In the genomic region with DNA sequence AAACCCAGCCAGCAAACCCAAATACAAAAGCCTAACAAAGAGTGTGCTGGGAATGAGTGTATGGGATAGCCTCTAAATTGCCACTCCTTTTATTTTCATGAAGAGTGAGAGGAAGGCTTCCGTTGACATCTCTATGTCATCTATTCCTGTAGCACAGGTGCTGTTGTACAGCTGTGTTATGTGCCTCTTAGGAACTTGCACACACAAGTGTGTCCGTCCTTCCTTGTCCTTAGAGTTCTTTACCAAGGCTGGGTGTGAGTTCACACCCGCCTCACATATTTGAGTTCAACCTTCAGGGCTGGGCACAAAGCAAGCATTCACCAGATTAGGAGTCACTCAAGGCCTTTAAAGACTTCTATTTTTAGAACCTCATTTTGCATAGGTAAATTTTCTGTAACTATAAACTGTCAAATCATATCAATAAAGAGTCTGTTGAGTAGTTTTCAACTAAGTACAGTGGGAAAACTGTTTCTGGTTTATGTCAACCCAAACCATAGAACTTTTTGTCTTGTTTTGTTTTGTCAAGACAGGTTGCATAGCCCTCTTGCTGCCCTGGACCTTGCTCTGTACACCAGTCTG, we compare ENCODE assay signal across 26 mouse cellular contexts. TPM values are rescaled to one million over a fixed set of nuclear protein-coding genes. Genes with fewer than 3 reads are reported as not detected.
DNase-seq lines count a peak whose midpoint lies in the region; ATAC-seq lines count a peak whose summit lies in the region.
"Had no signal": no experiment of that assay in that cellular context is flagged by ENCODE, and none has a peak within 500 bp of the region (broad histone marks: within the 10 kb centered on the region; RNA-seq: fewer than 3 reads in every experiment).

No protein-coding gene starts in this region.

- H3K9me3 ChIP-seq in heart, embryonic 11.5 days (replicated peaks; ENCODE audit: control insufficient read depth, low read length) = no peaks in the 10 kb centered on the region
- no peaks in the 10 kb centered on the region for H3K9me3 ChIP-seq in megakaryocyte, embryonic 14.5 days
- H3K9me3 ChIP-seq in stomach, embryonic 15.5 days = no peaks in the 10 kb centered on the region
- H3K9me3 ChIP-seq in midbrain, embryonic 11.5 days (ENCODE audit: control insufficient read depth, low read length) = no peaks in the 10 kb centered on the region
- H3K9me3 ChIP-seq: forebrain, embryonic 10.5 days; forebrain, embryonic 13.5 days; heart, embryonic 13.5 days had no signal

- H3K27me3 ChIP-seq in heart, embryonic 11.5 days (ENCODE audit: control insufficient read depth, insufficient read depth, low read length) = peaks cover 16% of the 10 kb centered on the region
- peaks cover 30% of the 10 kb centered on the region for H3K27me3 ChIP-seq in megakaryocyte, embryonic 14.5 days (replicated peaks)
- no peaks in the 10 kb centered on the region; the same call in 1 of the 2 replicates for H3K27me3 ChIP-seq in stomach, embryonic 15.5 days (replicated peaks)
- H3K27me3 ChIP-seq in midbrain, embryonic 11.5 days (ENCODE audit: control insufficient read depth, insufficient read depth, low read length) = peaks cover 17% of the 10 kb centered on the region

- H3K9ac ChIP-seq in heart, embryonic 11.5 days (ENCODE audit: low read depth, low read length) = no peak overlapping the region
- no peak overlapping the region for H3K9ac ChIP-seq in stomach, embryonic 15.5 days
- H3K9ac ChIP-seq in midbrain, embryonic 11.5 days (ENCODE audit: low read length) = no peak overlapping the region
- H3K9ac ChIP-seq: forebrain, embryonic 13.5 days; forebrain, postnatal 0 days; heart, embryonic 13.5 days; hindbrain, embryonic 14.5 days had no signal

- H3K36me3 ChIP-seq in heart, embryonic 11.5 days (ENCODE audit: control insufficient read depth, insufficient read depth, low read length) = no peaks in the 10 kb centered on the region
- H3K36me3 ChIP-seq in megakaryocyte, embryonic 14.5 days (replicated peaks; ENCODE audit: low read length) = peaks cover 9% of the 10 kb centered on the region
- H3K36me3 ChIP-seq in stomach, embryonic 15.5 days = no peaks in the 10 kb centered on the region
- H3K36me3 ChIP-seq in midbrain, embryonic 11.5 days (ENCODE audit: control insufficient read depth, insufficient read depth, low read length) = no peaks in the 10 kb centered on the region
- H3K36me3 ChIP-seq: forebrain, embryonic 10.5 days; heart, embryonic 13.5 days had no signal

- no peak overlapping the region for H3K27ac ChIP-seq in heart, embryonic 11.5 days (ENCODE audit: low read depth, low read length)
- H3K27ac ChIP-seq in stomach, embryonic 15.5 days = no peak overlapping the region; the same call in 1 of the 2 replicates
- no peak overlapping the region for H3K27ac ChIP-seq in midbrain, embryonic 11.5 days (ENCODE audit: low read depth, low read length)
- H3K27ac ChIP-seq: forebrain, embryonic 10.5 days; forebrain, embryonic 13.5 days; gastrocnemius, adult 2 months; heart, embryonic 13.5 days; hindbrain, embryonic 14.5 days; hindbrain, postnatal 0 days had no signal

- ATAC-seq in heart, embryonic 11.5 days (replicated peaks; ENCODE audit: insufficient number of reproducible peaks, low FRiP score, low TSS enrichment) = no peak
- no peak for ATAC-seq in megakaryocyte, adult 5-6 weeks (ENCODE audit: poor library complexity, severe bottlenecking)
- ATAC-seq in stomach, embryonic 15.5 days (ENCODE audit: insufficient read depth, low FRiP score, low read depth) = 0 out of 2 replicates have a peak, but pooled peaks have one; percentile 33
- ATAC-seq in midbrain, embryonic 11.5 days (ENCODE audit: low FRiP score) = no peak
- ATAC-seq: activated CD4-positive, CD25-positive, alpha-beta regulatory T cell, adult 4 months; CD4-positive, CD25-positive, alpha-beta regulatory T cell, adult 4 months; forebrain, embryonic 13.5 days; forebrain, postnatal 0 days; hindbrain, postnatal 0 days; inflammation-experienced regulatory T-cells, adult 6 months had no signal

- H3K4me2 ChIP-seq in heart, embryonic 11.5 days = no peak overlapping the region
- H3K4me2 ChIP-seq in stomach, embryonic 15.5 days = no peak overlapping the region
- no peak overlapping the region for H3K4me2 ChIP-seq in midbrain, embryonic 11.5 days
- H3K4me2 ChIP-seq: forebrain, embryonic 13.5 days; heart, embryonic 13.5 days; hindbrain, embryonic 14.5 days had no signal

- no peak overlapping the region for H3K4me3 ChIP-seq in heart, embryonic 11.5 days (ENCODE audit: low read depth, low read length)
- peak overlapping the region; percentile 72 for H3K4me3 ChIP-seq in megakaryocyte, embryonic 14.5 days (replicated peaks)
- no peak overlapping the region for H3K4me3 ChIP-seq in stomach, embryonic 15.5 days (replicated peaks)
- H3K4me3 ChIP-seq in midbrain, embryonic 11.5 days (ENCODE audit: low read depth, low read length) = no peak overlapping the region
- H3K4me3 ChIP-seq: forebrain, embryonic 10.5 days; forebrain, embryonic 13.5 days; gastrocnemius, adult 2 months; heart, embryonic 13.5 days had no signal

- peak; percentile 84 for DNase-seq in heart, adult 11 months
- DNase-seq in midbrain, embryonic 11.5 days (ENCODE audit: low spot score, missing footprints) = no peak
- no peak for DNase-seq in thymus, postnatal 36 days
- DNase-seq: adrenal gland, postnatal 14 days; cerebellum, adult 11 months; cerebellum, adult 2 months; cerebellum, postnatal 10 days; cerebellum, postnatal 36 days; forebrain, postnatal 0 days; gastrocnemius, adult 2 months; gastrocnemius, postnatal 14 days; heart, adult 18-20 months; heart, postnatal 14 days; heart, postnatal 4 days had no signal

- whole genome bisulfite sequencing in heart, embryonic 11.5 days (ENCODE audit: insufficient replicate concordance) = 81% methylated on average over 3 of the region's 3 CpGs
- WGBS in stomach, embryonic 15.5 days = 80% methylated on average over 3 of the region's 3 CpGs
- WGBS in midbrain, embryonic 11.5 days = 91% methylated on average over 3 of the region's 3 CpGs

- H3K4me1 ChIP-seq in heart, embryonic 11.5 days (ENCODE audit: control insufficient read depth, insufficient read depth, low read length) = peaks cover 14% of the 10 kb centered on the region
- peaks cover 76% of the 10 kb centered on the region for H3K4me1 ChIP-seq in megakaryocyte, embryonic 14.5 days
- H3K4me1 ChIP-seq in stomach, embryonic 15.5 days = 0 out of 2 replicates have a peak, but pooled peaks cover 10% of the 10 kb centered on the region
- H3K4me1 ChIP-seq in midbrain, embryonic 11.5 days (ENCODE audit: control insufficient read depth, insufficient read depth, low read length) = peaks cover 16% of the 10 kb centered on the region

RNA-seq across cellular contexts. Expression of a gene that starts 5.3 kb away (rescaled TPM):
- 6.1 and 6.3 TPM in 2 replicates for polyA plus RNA-seq in heart, embryonic 11.5 days (2014; fragmentation: Nextera tagmentation; extraction: Ambion mirVana)
- polyA plus RNA-seq in megakaryocyte, embryonic 14.5 days (2012; ENCODE audit: insufficient read depth, low replicate concordance) = 14.5 and 17.1 TPM in 2 replicates
- total RNA-seq in megakaryocyte, adult 5-6 weeks (2015) = not detected in 2 replicates
- not detected in 2 replicates for total RNA-seq in megakaryocyte, adult 5-6 weeks (2017)
- 13.5 and 19.5 TPM in 2 replicates for polyA plus RNA-seq in stomach, embryonic 15.5 days (2015; fragmentation: Nextera tagmentation; extraction: Ambion mirVana)
- polyA plus RNA-seq in midbrain, embryonic 11.5 days (2014; fragmentation: Nextera tagmentation; extraction: Ambion mirVana) = 7.2 and 8.8 TPM in 2 replicates
